Mouse (Mus musculus) limb, embryonic 11.5 days (tissue): ENCODE data around the gene Atp5s. TPM values are rescaled to one million over a fixed set of nuclear protein-coding genes. Genes with fewer than 3 reads are reported as not detected.

Experiments used
- ATAC-seq: fragments of 200-750 bp; cut with Nextera tagmentation; 2 replicates; pipeline ENCODE4 v1.8.0; 2017; ENCODE audit warnings: low read depth; ENCODE audit not compliant: insufficient number of reproducible peaks, low FRiP score, low TSS enrichment
- DNase-seq: peaks from one replicate; pipeline ENCODE4 v3.0.0-alpha.2; 2015; ENCODE audit warnings: low spot score
- H3K27ac ChIP-seq: fragments of 300-500 bp; sonication (generic); replicated peaks from 2 replicates; pipeline ENCODE4 v1.5.1; 2014; ENCODE audit warnings: low read depth, mild to moderate bottlenecking, low read length
- H3K27me3 ChIP-seq: fragments of 300-500 bp; sonication (generic); 2 replicates; pipeline ENCODE4 v1.6.1; 2014; ENCODE audit warnings: mild to moderate bottlenecking, low read length, mixed read lengths; ENCODE audit not compliant: control insufficient read depth, insufficient read depth
- H3K36me3 ChIP-seq: fragments of 300-500 bp; sonication (generic); 2 replicates; pipeline ENCODE4 v1.6.1; 2014; ENCODE audit warnings: mild to moderate bottlenecking, low read length, moderate library complexity, mixed read lengths; ENCODE audit not compliant: control insufficient read depth, insufficient read depth
- H3K4me1 ChIP-seq: fragments of 300-500 bp; sonication (generic); 2 replicates; pipeline ENCODE4 v1.6.1; 2014; ENCODE audit warnings: low read length, mixed read lengths; ENCODE audit not compliant: control insufficient read depth, insufficient read depth
- H3K4me2 ChIP-seq: fragments of 300-500 bp; sonication (generic); 2 replicates; pipeline ENCODE4 v1.6.1; 2014; ENCODE audit warnings: low read depth, mild to moderate bottlenecking, moderate library complexity; ENCODE audit not compliant: severe bottlenecking
- H3K4me3 ChIP-seq: fragments of 300-500 bp; sonication (generic); 2 replicates; pipeline ENCODE4 v1.5.1; 2014; ENCODE audit warnings: low read depth, low read length
- H3K9ac ChIP-seq: fragments of 300-500 bp; sonication (generic); 2 replicates; pipeline ENCODE4 v1.6.1; 2014; ENCODE audit warnings: mild to moderate bottlenecking, low read length
- H3K9me3 ChIP-seq: fragments of 300-500 bp; sonication (generic); 2 replicates; pipeline ENCODE4 v1.6.1; 2016; ENCODE audit warnings: low read length; ENCODE audit not compliant: control insufficient read depth
- whole genome bisulfite sequencing: fragments of 180-500 bp; shearing (Covaris S2); extraction: QIAGEN DNeasy Blood & Tissue Kit; methylation state at CpG from one replicate; pipeline ENCODE4 v1.1.7; 2014; 5-methylcytosine and 5-hydroxymethylcytosine counted together
- polyA plus RNA-seq: library from polyadenylated mRNA; unstranded; fragments of >200 nt; fragmentation: Nextera tagmentation; extraction: Ambion mirVana; gene quantifications from 2 replicates; pipeline ENCODE4 v1.2.1, GENCODE M21; 2014

Gene Atp5s
- polyA plus RNA-seq, 1 experiment from 2014 or later: 25.4 TPM

DNA sequence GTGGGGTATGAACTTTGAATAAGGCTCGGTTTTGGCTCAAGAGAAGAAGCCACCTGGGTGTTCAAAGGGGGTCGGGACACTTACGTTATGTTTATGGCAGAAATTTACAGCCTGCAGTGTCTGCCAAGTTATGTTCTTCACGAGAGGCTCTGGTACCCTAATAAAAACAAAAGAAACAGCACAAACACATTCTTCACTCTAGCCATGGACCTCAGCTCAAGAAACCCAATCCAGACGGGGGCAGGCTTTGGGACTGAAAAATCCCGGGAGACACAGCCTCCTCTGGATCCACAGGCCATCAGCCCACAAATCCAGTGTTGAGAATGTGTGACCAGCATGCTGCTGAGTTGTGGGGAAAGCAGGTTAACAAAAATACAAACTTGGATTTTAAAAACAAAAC, 35.3 kb downstream of the Atp5s start:
- 28% methylated on average over 6 of the region's 6 CpGs for WGBS
- H3K27ac ChIP-seq: no peak overlapping the region
- no peak for ATAC-seq
- no peaks in the 10 kb centered on the region for H3K9me3 ChIP-seq
- no peaks in the 10 kb centered on the region for H3K36me3 ChIP-seq
- peaks cover 7% of the 10 kb centered on the region for H3K4me1 ChIP-seq
- H3K4me2 ChIP-seq: no peak overlapping the region
- no peaks in the 10 kb centered on the region for H3K27me3 ChIP-seq
- H3K4me3 ChIP-seq: no peak overlapping the region
- no peak overlapping the region for H3K9ac ChIP-seq
- DNase-seq: peak; percentile 23

GRCm38 (mm10) chr12:69760743-69761406, 36.1 kb downstream of the Atp5s start:
- H3K9ac ChIP-seq: no peak overlapping the region
- H3K27ac ChIP-seq: no peak overlapping the region
- H3K27me3 ChIP-seq: no peaks in the 10 kb centered on the region

GRCm38 (mm10) chr12:69761603-69762002, 36.9 kb downstream of the Atp5s start:
- no peak overlapping the region for H3K27ac ChIP-seq
- no peaks in the 10 kb centered on the region for H3K27me3 ChIP-seq
- H3K4me2 ChIP-seq: no peak overlapping the region
- no peaks in the 10 kb centered on the region for H3K9me3 ChIP-seq
- H3K9ac ChIP-seq: no peak overlapping the region
- no peak overlapping the region for H3K4me3 ChIP-seq
- DNase-seq (no peak), ATAC-seq (no peak)
- WGBS: 67% methylated on average over 2 of the region's 2 CpGs
- peaks cover 7% of the 10 kb centered on the region for H3K4me1 ChIP-seq
- H3K36me3 ChIP-seq: no peaks in the 10 kb centered on the region

More at GRCm38 (mm10) chr12:69760743-69761406, 36.1 kb downstream of the Atp5s start:
- ATAC-seq (no peak), DNase-seq (no peak)
- Histone ChIP-seq H3K4me3 (no peak overlapping the region), H3K4me2 (no peak overlapping the region), H3K4me1 (peaks cover 7% of the 10 kb centered on the region), H3K36me3 (no peaks in the 10 kb centered on the region), H3K9me3 (no peaks in the 10 kb centered on the region)
- 89% methylated on average over 20 of the region's 20 CpGs for WGBS

- no peaks in the 10 kb centered on the region for H3K27me3 ChIP-seq
- no peaks in the 10 kb centered on the region for H3K36me3 ChIP-seq
- no peak overlapping the region for H3K4me2 ChIP-seq
- no peak for ATAC-seq
- 86% methylated on average over 9 of the region's 9 CpGs for whole genome bisulfite sequencing
- H3K4me1 ChIP-seq: 0 out of 2 replicates have a peak, but pooled peaks cover 3% of the 10 kb centered on the region
- no peak for DNase-seq
- H3K9me3 ChIP-seq: no peaks in the 10 kb centered on the region
- H3K9ac ChIP-seq: no peak overlapping the region
- no peak overlapping the region for H3K27ac ChIP-seq
- H3K4me3 ChIP-seq: no peak overlapping the region
Observed at GRCm38 (mm10) chr12:69765543-69765942, 40.8 kb downstream of the Atp5s start.

GRCm38 (mm10) chr12:69766185-69766904, 41.6 kb downstream of the Atp5s start:
- no peaks in the 10 kb centered on the region for H3K27me3 ChIP-seq
- no peaks in the 10 kb centered on the region for H3K9me3 ChIP-seq
- DNase-seq (no peak), ATAC-seq (no peak)
- H3K4me2 ChIP-seq: no peak overlapping the region
- no peak overlapping the region for H3K4me3 ChIP-seq
- H3K4me1 ChIP-seq: 0 out of 2 replicates have a peak, but pooled peaks cover 3% of the 10 kb centered on the region
- no peak overlapping the region for H3K27ac ChIP-seq
- H3K36me3 ChIP-seq: no peaks in the 10 kb centered on the region
- no peak overlapping the region for H3K9ac ChIP-seq
- WGBS: 89% methylated on average over 10 of the region's 10 CpGs

DNA sequence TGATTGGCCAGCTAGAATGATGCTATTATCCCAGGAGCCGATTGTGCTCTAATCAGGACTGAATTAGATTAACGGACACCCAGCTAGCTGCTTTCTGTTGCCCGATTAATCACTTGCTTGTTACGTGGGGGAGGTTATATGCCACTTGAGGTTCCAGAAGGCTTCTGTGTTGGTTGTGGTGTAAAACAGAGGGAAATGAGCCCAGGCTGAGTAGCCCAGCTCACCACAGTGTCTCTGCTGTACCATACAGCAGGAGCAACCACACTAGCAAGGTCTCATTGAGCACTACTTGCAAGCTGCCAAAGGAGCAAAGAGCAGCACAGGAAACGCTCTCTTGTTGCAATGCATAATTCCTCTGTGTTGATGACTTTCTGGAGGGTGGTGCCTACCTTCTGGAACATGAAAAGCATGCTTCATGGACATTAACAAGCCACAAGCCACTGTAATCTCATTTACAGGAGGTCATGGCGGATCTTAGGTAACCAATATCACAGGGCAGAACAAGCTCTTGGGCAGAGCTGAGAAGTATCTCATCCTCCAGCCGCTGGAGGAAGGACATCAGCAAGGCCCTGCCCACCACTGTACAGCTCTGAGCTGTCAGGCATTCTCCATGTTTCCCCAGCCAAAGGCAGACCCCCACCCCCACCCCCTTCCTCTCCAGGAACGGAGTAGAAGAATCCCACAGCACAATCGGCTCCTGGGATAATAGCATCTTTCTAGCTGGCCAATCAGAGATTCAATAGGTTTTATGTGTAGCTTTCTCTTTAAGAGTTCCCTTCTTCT, 42.9 kb downstream of the Atp5s start:
- no peaks in the 10 kb centered on the region for H3K9me3 ChIP-seq
- no peak for DNase-seq
- H3K27me3 ChIP-seq: no peaks in the 10 kb centered on the region
- no peak overlapping the region for H3K4me2 ChIP-seq
- H3K9ac ChIP-seq: no peak overlapping the region
- no peak for ATAC-seq
- no peak overlapping the region for H3K27ac ChIP-seq
- H3K4me1 ChIP-seq: 0 out of 2 replicates have a peak, but pooled peaks cover 3% of the 10 kb centered on the region
- H3K4me3 ChIP-seq: no peak overlapping the region
- 63% methylated on average over 9 of the region's 9 CpGs for WGBS
- H3K36me3 ChIP-seq: no peaks in the 10 kb centered on the region

- H3K9ac ChIP-seq: no peak overlapping the region
- 70% methylated on average over 2 of the region's 2 CpGs for WGBS
- H3K36me3 ChIP-seq: no peaks in the 10 kb centered on the region
- DNase-seq: no peak
- no peak overlapping the region for H3K4me3 ChIP-seq
- no peak overlapping the region for H3K4me2 ChIP-seq
- H3K27ac ChIP-seq: no peak overlapping the region
- ATAC-seq: no peak
- no peaks in the 10 kb centered on the region for H3K9me3 ChIP-seq
- H3K4me1 ChIP-seq: 0 out of 2 replicates have a peak, but pooled peaks cover 3% of the 10 kb centered on the region
- H3K27me3 ChIP-seq: no peaks in the 10 kb centered on the region
Observed at GRCm38 (mm10) chr12:69768841-69769240, 44.1 kb downstream of the Atp5s start.

GRCm38 (mm10) chr12:69776607-69777340, 52.0 kb downstream of the Atp5s start:
- ATAC-seq (no peak), DNase-seq (no peak)
- 65% methylated on average over 11 of the region's 11 CpGs for WGBS
- Histone ChIP-seq H3K9ac (no peak overlapping the region), H3K27ac (no peak overlapping the region), H3K9me3 (no peaks in the 10 kb centered on the region), H3K4me3 (no peak overlapping the region), H3K27me3 (no peaks in the 10 kb centered on the region), H3K4me2 (no peak overlapping the region), H3K4me1 (no peaks in the 10 kb centered on the region), H3K36me3 (no peaks in the 10 kb centered on the region)
